8 mouse cellular contexts compared by ENCODE assay signal in genomic region chr12:57281155-57282114, GRCm38 (mm10). TPM values are rescaled to one million over a fixed set of nuclear protein-coding genes. Genes with fewer than 3 reads are reported as not detected.
DNase-seq lines count a peak whose midpoint lies in the region; TF ChIP-seq lines count a peak whose summit lies in the region.

No protein-coding gene starts in this region.

- H3K9ac ChIP-seq in liver, adult 2 months (ENCODE audit: low read depth, low read length), result no peak overlapping the region

- no peak overlapping the region for H3K27ac ChIP-seq in cerebellum, adult 2 months (ENCODE audit: insufficient read depth, low read length)
- H3K27ac ChIP-seq in liver, adult 2 months (replicated peaks; ENCODE audit: insufficient read depth, low read depth, low read length), result no peak overlapping the region

- no peaks in the 10 kb centered on the region for H3K79me2 ChIP-seq in liver, adult 2 months (ENCODE audit: control insufficient read depth, insufficient read depth, low read length)

- WGBS in cerebellum, adult 2 months, result 65% methylated on average over 3 of the region's 3 CpGs
- 60% methylated on average over 3 of the region's 3 CpGs for WGBS in liver, adult 2 months

- H3K4me1 ChIP-seq in cerebellum, adult 2 months (ENCODE audit: control insufficient read depth, insufficient read depth, low read length), result no peaks in the 10 kb centered on the region
- no peaks in the 10 kb centered on the region; the same call in 1 of the 2 replicates for H3K4me1 ChIP-seq in liver, adult 2 months (ENCODE audit: control insufficient read depth, insufficient read depth, low read length)

- no peaks in the 10 kb centered on the region for H3K36me3 ChIP-seq in liver, adult 2 months (ENCODE audit: control insufficient read depth, insufficient read depth, low read length)

- no peak for TF ChIP-seq POLR2A in cerebellum, adult 2 months (IDR thresholded peaks at IDR 0.05; ENCODE audit: borderline replicate concordance, insufficient read depth, low read length)
- no peak for TF ChIP-seq POLR2A in liver, adult 2 months (IDR thresholded peaks at IDR 0.05; ENCODE audit: extremely low read depth, insufficient read depth, low read length)

- TF ChIP-seq CTCF in cerebellum, adult 2 months (IDR thresholded peaks at IDR 0.05; ENCODE audit: borderline replicate concordance, insufficient read depth, low read depth, low read length), result peak; percentile 7; the same call in 1 of the 2 replicates
- peak; percentile 32; the same call in 1 of the 2 replicates for TF ChIP-seq CTCF in liver, adult 2 months (IDR thresholded peaks at IDR 0.05; ENCODE audit: low read depth, low read length)

- no peaks in the 10 kb centered on the region for H3K27me3 ChIP-seq in cerebellum, adult 2 months (ENCODE audit: control insufficient read depth, insufficient read depth, low read length)
- H3K27me3 ChIP-seq in liver, adult 2 months (ENCODE audit: control insufficient read depth, insufficient read depth, low read length), result no peaks in the 10 kb centered on the region

- no peak overlapping the region for H3K4me3 ChIP-seq in cerebellum, adult 2 months (replicated peaks; ENCODE audit: insufficient read depth, low read depth, low read length)
- H3K4me3 ChIP-seq in liver, adult 2 months (ENCODE audit: insufficient read depth, low read depth, low read length), result no peak overlapping the region

- peak in 1 of 2 experiments; percentile 10 for DNase-seq in cerebellum, adult 2 months
- DNase-seq in cerebellum, adult 11 months, result no peak
- DNase-seq in liver, adult 2 months (ENCODE audit: extremely low read depth, low read depth, low spot score), result peak; percentile 65
- no peak for DNase-seq in liver
- peak; percentile 80 for DNase-seq in embryo, embryonic 10.5 days (ENCODE audit: low spot score)
- peak; percentile 25 to 35 for DNase-seq in layer of hippocampus, postnatal 10 days (ENCODE audit: low spot score in 2 of 2)
- DNase-seq in retina, postnatal 7 days (ENCODE audit: low read depth, low spot score), result peak; percentile 35
- DNase-seq in testis, postnatal 14 days (ENCODE audit: low spot score), result no peak

RNA-seq across cellular contexts. Expression of gene Mipol1, which starts 51.2 kb away (rescaled TPM):
- 7.1 and 7.2 TPM in 2 replicates for polyA plus RNA-seq in cerebellum, adult 2 months (2012; rRNA removed)
- 4.8 and 6.7 TPM in 2 replicates for total RNA-seq in liver, adult 2 months (2014; rRNA removed)
- polyA plus RNA-seq in liver, adult 2 months (2012; rRNA removed), result 0.77 and 0.97 TPM in 2 replicates
- total RNA-seq in layer of hippocampus, postnatal 10 days (2021), result 1 to 10 TPM; 5.1 to 6.3 TPM

RNA-seq across cellular contexts. Expression of gene Prps1l3, which starts 51.2 kb away (rescaled TPM):
- polyA plus RNA-seq in cerebellum, adult 2 months (2012; rRNA removed), result 12.0 and 13.7 TPM in 2 replicates
- 40.1 and 41.1 TPM in 2 replicates for total RNA-seq in liver, adult 2 months (2014; rRNA removed)
- polyA plus RNA-seq in liver, adult 2 months (2012; rRNA removed), result 13.2 and 17.5 TPM in 2 replicates
- total RNA-seq in layer of hippocampus, postnatal 10 days (2021), result 10 to 100 TPM; 14.3 to 15.2 TPM

Comparison
In these comparisons a context has a peak if more than half of its experiments do, and no peak if none do; other contexts are left out.
1. DNase-seq: peak in liver, adult 2 months (single experiment), embryo, embryonic 10.5 days (single experiment), layer of hippocampus, postnatal 10 days (2 of 2) and retina, postnatal 7 days (single experiment); none in cerebellum, adult 11 months (single experiment), liver (single experiment) and testis, postnatal 14 days (single experiment).